Comparison of ENCODE assay signal across 18 mouse cellular contexts in genomic region chr5:34954508-34954907, GRCm38 (mm10). TPM values are rescaled to one million over a fixed set of nuclear protein-coding genes. Genes with fewer than 3 reads are reported as not detected.
A peak's percentile ranks its signal among the peaks of the same experiment; 100 is the strongest.
DNase-seq lines count a peak whose midpoint lies in the region; ATAC-seq and TF ChIP-seq lines count a peak whose summit lies in the region.
"Had no signal": no experiment of that assay in that cellular context is flagged by ENCODE, and none has a peak within 500 bp of the region (broad histone marks: within the 10 kb centered on the region; RNA-seq: fewer than 3 reads in every experiment).

No protein-coding gene starts in this region.

- no peak for TF ChIP-seq CTCF in heart, adult 2 months (IDR thresholded peaks at IDR 0.05)

- no peaks in the 10 kb centered on the region for H3K9me3 ChIP-seq in megakaryocyte, embryonic 14.5 days
- H3K9me3 ChIP-seq in midbrain, embryonic 11.5 days (ENCODE audit: control insufficient read depth, low read length) = peaks cover 3% of the 10 kb centered on the region
- H3K9me3 ChIP-seq: limb, embryonic 15.5 days; lung, embryonic 15.5 days had no signal

- 50% methylated on average over 6 of the region's 6 CpGs for WGBS in heart, adult 2 months
- 49% methylated on average over 6 of the region's 6 CpGs for WGBS in midbrain, embryonic 11.5 days

- peak overlapping the region; percentile 52; the same call in 1 of the 2 replicates for H3K27ac ChIP-seq in heart, adult 2 months
- no peak overlapping the region for H3K27ac ChIP-seq in midbrain, embryonic 11.5 days (ENCODE audit: low read depth, low read length)
- H3K27ac ChIP-seq: embryonic facial prominence, embryonic 12.5 days; kidney, embryonic 15.5 days; limb, embryonic 15.5 days; lung, embryonic 15.5 days had no signal

- ATAC-seq in megakaryocyte, adult 5-6 weeks (ENCODE audit: poor library complexity, severe bottlenecking) = no peak
- ATAC-seq in midbrain, embryonic 11.5 days (ENCODE audit: low FRiP score) = no peak

- intact Hi-C loops in heart, adult 2 months (cut with DNase I) = loop anchor here (2.0 kb wide), 1 partner anchor 38 kb away; no protein-coding TSS in a partner anchor

- no peak for DNase-seq in heart, adult 2 months
- DNase-seq in heart, postnatal 4 days = no peak
- DNase-seq in midbrain, embryonic 11.5 days (ENCODE audit: low spot score, missing footprints) = no peak
- peak; percentile 65 for DNase-seq in retina, postnatal 1 day
- DNase-seq in urinary bladder, postnatal 4 days (ENCODE audit: low spot score in 2 of 2) = no peak
- DNase-seq in thymus, postnatal 4 days = no peak
- DNase-seq: adrenal gland, postnatal 10 days; cerebellum, postnatal 25 days; gastrocnemius, postnatal 25 days; right cerebral cortex, postnatal 25 days; thymus, adult 18-20 months had no signal

- no peak for TF ChIP-seq POLR2A in heart, adult 2 months (IDR thresholded peaks at IDR 0.05; ENCODE audit: insufficient read depth, low read depth, low read length)

- peak overlapping the region; percentile 8; the same call in 1 of the 2 replicates for H3K4me2 ChIP-seq in midbrain, embryonic 11.5 days
- H3K4me2 ChIP-seq: embryonic facial prominence, embryonic 12.5 days; kidney, embryonic 15.5 days; limb, embryonic 15.5 days; lung, embryonic 15.5 days had no signal

- no peaks in the 10 kb centered on the region for H3K27me3 ChIP-seq in heart, adult 2 months (ENCODE audit: control insufficient read depth, insufficient read depth, low read length)
- peaks cover 7% of the 10 kb centered on the region for H3K27me3 ChIP-seq in megakaryocyte, embryonic 14.5 days (replicated peaks)
- no peaks in the 10 kb centered on the region for H3K27me3 ChIP-seq in midbrain, embryonic 11.5 days (ENCODE audit: control insufficient read depth, insufficient read depth, low read length)
- H3K27me3 ChIP-seq: embryonic facial prominence, embryonic 12.5 days; kidney, embryonic 15.5 days; limb, embryonic 15.5 days; lung, embryonic 15.5 days had no signal

- no peak overlapping the region for H3K4me3 ChIP-seq in heart, adult 2 months
- peak overlapping the region; percentile 15 for H3K4me3 ChIP-seq in megakaryocyte, embryonic 14.5 days (replicated peaks)
- H3K4me3 ChIP-seq in midbrain, embryonic 11.5 days (ENCODE audit: low read depth, low read length) = no peak overlapping the region
- H3K4me3 ChIP-seq: embryonic facial prominence, embryonic 12.5 days; kidney, embryonic 15.5 days; limb, embryonic 15.5 days; lung, embryonic 15.5 days had no signal

- no peaks in the 10 kb centered on the region for H3K36me3 ChIP-seq in heart, adult 2 months (ENCODE audit: control insufficient read depth, insufficient read depth, low read length)
- peaks cover 62% of the 10 kb centered on the region for H3K36me3 ChIP-seq in megakaryocyte, embryonic 14.5 days (replicated peaks; ENCODE audit: low read length)
- H3K36me3 ChIP-seq in midbrain, embryonic 11.5 days (ENCODE audit: control insufficient read depth, insufficient read depth, low read length) = peaks cover 3% of the 10 kb centered on the region; the same call in 1 of the 2 replicates
- H3K36me3 ChIP-seq: lung, embryonic 15.5 days had no signal

- peaks cover 34% of the 10 kb centered on the region for H3K4me1 ChIP-seq in heart, adult 2 months (ENCODE audit: control insufficient read depth, insufficient read depth, low read length)
- H3K4me1 ChIP-seq in megakaryocyte, embryonic 14.5 days = peaks cover 94% of the 10 kb centered on the region
- peaks cover 39% of the 10 kb centered on the region for H3K4me1 ChIP-seq in midbrain, embryonic 11.5 days (ENCODE audit: control insufficient read depth, insufficient read depth, low read length)

- no peaks in the 10 kb centered on the region for H3K79me2 ChIP-seq in heart, adult 2 months (replicated peaks; ENCODE audit: control insufficient read depth, insufficient read depth, low read length)

- no peak overlapping the region for H3K9ac ChIP-seq in heart, adult 2 months (ENCODE audit: low read depth, low read length)
- peak overlapping the region; percentile 16; the same call in 1 of the 2 replicates for H3K9ac ChIP-seq in midbrain, embryonic 11.5 days (ENCODE audit: low read length)
- H3K9ac ChIP-seq: embryonic facial prominence, embryonic 12.5 days; kidney, embryonic 15.5 days; limb, embryonic 15.5 days; lung, embryonic 15.5 days had no signal

- no peak for TF ChIP-seq EP300 in heart, adult 2 months (IDR thresholded peaks at IDR 0.05; ENCODE audit: insufficient read depth, low read depth, low read length)

RNA-seq across cellular contexts. Expression of gene Rgs12, which starts 5.3 kb away (rescaled TPM):
- total RNA-seq in heart, adult 2 months (2021) = 10 to 100 TPM; 13.1 to 16.5 TPM
- polyA plus RNA-seq in heart, adult 2 months (2012; rRNA removed) = 26.2 and 27.7 TPM in 2 replicates
- 10 to 100 TPM; 49.8 to 60.4 TPM for total RNA-seq in heart, postnatal 4 days (2021)
- 37.1 and 38.7 TPM in 2 replicates for polyA plus RNA-seq in megakaryocyte, embryonic 14.5 days (2012; ENCODE audit: insufficient read depth, low replicate concordance)
- 5.7 and 8.5 TPM in 2 replicates for total RNA-seq in megakaryocyte, adult 5-6 weeks (2015)
- 6.2 and 7.1 TPM in 2 replicates for total RNA-seq in megakaryocyte, adult 5-6 weeks (2017)
- polyA plus RNA-seq in midbrain, embryonic 11.5 days (2014; fragmentation: Nextera tagmentation; extraction: Ambion mirVana) = 47.5 and 49.0 TPM in 2 replicates

RNA-seq across cellular contexts. Expression of gene Msantd1, which starts 46.7 kb away (rescaled TPM):
- under 1 TPM in 1 of 2 experiments, not detected in 1; 0.66 TPM for total RNA-seq in heart, adult 2 months (2021)
- polyA plus RNA-seq in heart, adult 2 months (2012; rRNA removed) = 0.96 and 1.0 TPM in 2 replicates
- under 1 TPM; 0.19 to 0.90 TPM for total RNA-seq in heart, postnatal 4 days (2021)
- 15.3 and 26.3 TPM in 2 replicates for polyA plus RNA-seq in megakaryocyte, embryonic 14.5 days (2012; ENCODE audit: insufficient read depth, low replicate concordance)
- total RNA-seq in megakaryocyte, adult 5-6 weeks (2015) = 0.80 and 1.2 TPM in 2 replicates
- total RNA-seq in megakaryocyte, adult 5-6 weeks (2017) = 0.44 TPM in 1 of 2 replicates, not detected in the other
- polyA plus RNA-seq in midbrain, embryonic 11.5 days (2014; fragmentation: Nextera tagmentation; extraction: Ambion mirVana) = 1.3 and 1.6 TPM in 2 replicates
- polyA plus RNA-seq: C2C12 had no signal
